Mouse (Mus musculus): Measurements from ENCODE around the gene Ankrd23.

DNA sequence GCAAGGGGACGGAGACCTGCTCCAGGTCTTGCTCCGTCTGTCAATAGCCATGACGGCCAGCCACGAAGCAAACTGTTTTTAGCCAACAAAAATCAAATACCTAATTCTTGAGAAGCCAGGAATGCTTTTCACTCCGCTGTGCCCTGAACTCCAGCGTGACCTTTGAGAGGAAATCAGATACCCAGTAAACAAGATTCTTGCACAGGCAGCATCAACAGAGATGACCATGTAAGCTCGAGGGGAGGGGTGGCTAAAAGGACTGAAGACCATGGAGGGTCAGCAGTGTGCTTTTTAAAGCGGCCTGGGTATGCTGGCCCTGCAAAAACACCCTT lies 320 bp downstream of the Ankrd23 start:
- TF ChIP-seq POLR2A (IDR thresholded peaks at IDR 0.05; ENCODE audit: insufficient read depth, low read depth, low read length) = no peak
- no peak for TF ChIP-seq CTCF (IDR thresholded peaks at IDR 0.05)
- TF ChIP-seq EP300 (IDR thresholded peaks at IDR 0.05; ENCODE audit: insufficient read depth, low read depth, low read length) = 0 out of 2 replicates have a peak, but pooled peaks have one; percentile 3
